Mouse (Mus musculus) neural tube, embryonic 15.5 days (tissue): ENCODE data around the gene 9230102O04Rik. TPM values are rescaled to one million over a fixed set of nuclear protein-coding genes. Genes with fewer than 3 reads are reported as not detected.
A peak's percentile ranks its signal among the peaks of the same experiment; 100 is the strongest.

Experiments used
- ATAC-seq: fragments of 200-750 bp; cut with Nextera tagmentation; 2 replicates; pipeline ENCODE4 v1.8.0; 2017; ENCODE audit warnings: mild to moderate bottlenecking, moderate TSS enrichment, moderate library complexity; ENCODE audit not compliant: low FRiP score
- H3K27ac ChIP-seq: fragments of 300-500 bp; sonication (generic); replicated peaks from 2 replicates; pipeline ENCODE4 v1.5.1; 2015; ENCODE audit warnings: mild to moderate bottlenecking, inconsistent platforms
- H3K27me3 ChIP-seq: fragments of 300-500 bp; sonication (generic); replicated peaks from 2 replicates; pipeline ENCODE4 v1.6.1; 2015; ENCODE audit warnings: inconsistent platforms
- H3K36me3 ChIP-seq: fragments of 300-500 bp; sonication (generic); 2 replicates; pipeline ENCODE4 v1.6.1; 2015; ENCODE audit warnings: inconsistent platforms
- H3K4me1 ChIP-seq: fragments of 300-500 bp; sonication (generic); 2 replicates; pipeline ENCODE4 v1.6.1; 2015; ENCODE audit warnings: inconsistent platforms
- H3K4me2 ChIP-seq: fragments of 300-500 bp; sonication (generic); 2 replicates; pipeline ENCODE4 v1.6.1; 2015; ENCODE audit warnings: inconsistent platforms, mild to moderate bottlenecking, moderate library complexity
- H3K4me3 ChIP-seq: fragments of 300-500 bp; sonication (generic); replicated peaks from 2 replicates; pipeline ENCODE4 v1.5.1; 2015; ENCODE audit warnings: mild to moderate bottlenecking, inconsistent platforms
- H3K9ac ChIP-seq: fragments of 300-500 bp; sonication (generic); replicated peaks from 2 replicates; pipeline ENCODE4 v1.6.1; 2015; ENCODE audit warnings: mild to moderate bottlenecking, inconsistent platforms
- H3K9me3 ChIP-seq: fragments of 300-500 bp; sonication (generic); replicated peaks from 2 replicates; pipeline ENCODE4 v1.6.1; 2016; ENCODE audit warnings: inconsistent platforms
- WGBS: fragments of 180-500 bp; shearing (Covaris S2); methylation state at CpG from one replicate; pipeline ENCODE4 v1.1.7; 2015; ENCODE audit warnings: mixed read lengths; 5-methylcytosine and 5-hydroxymethylcytosine counted together
- polyA plus RNA-seq: library from polyadenylated mRNA; unstranded; fragments of >200 nt; fragmentation: Nextera tagmentation; extraction: Ambion mirVana; gene quantifications from 2 replicates; pipeline ENCODE4 v1.2.1, GENCODE M21; 2015

The 9230102O04Rik gene
- polyA plus RNA-seq, 1 experiment from 2014 or later = 0.49 TPM

- H3K9ac ChIP-seq = no peak overlapping the region
- peaks cover 5% of the 10 kb centered on the region for H3K4me1 ChIP-seq
- WGBS = 2% methylated on average over 19 of the region's 19 CpGs
- no peak for ATAC-seq
- no peak overlapping the region for H3K4me2 ChIP-seq
- no peaks in the 10 kb centered on the region for H3K36me3 ChIP-seq
- no peak overlapping the region for H3K4me3 ChIP-seq
- peaks cover 94% of the 10 kb centered on the region for H3K27me3 ChIP-seq
- no peak overlapping the region for H3K27ac ChIP-seq
- H3K9me3 ChIP-seq = no peaks in the 10 kb centered on the region
Measured at GRCm38 (mm10) chr2:9894836-9895593, 5.7 kb upstream of the 9230102O04Rik start.

- H3K36me3 ChIP-seq = no peaks in the 10 kb centered on the region
- peaks cover 11% of the 10 kb centered on the region for H3K4me1 ChIP-seq
- no peaks in the 10 kb centered on the region for H3K9me3 ChIP-seq
- no peak overlapping the region for H3K4me3 ChIP-seq
- no peak overlapping the region for H3K4me2 ChIP-seq
- peaks cover 95% of the 10 kb centered on the region for H3K27me3 ChIP-seq
- no peak overlapping the region for H3K9ac ChIP-seq
- WGBS = 2% methylated on average over 6 of the region's 6 CpGs
- no peak for ATAC-seq
- H3K27ac ChIP-seq = no peak overlapping the region
Measured at GRCm38 (mm10) chr2:9893272-9893953, 4.1 kb upstream of the 9230102O04Rik start.

GRCm38 (mm10) chr2:9892541-9892940, 3.2 kb upstream of the 9230102O04Rik start:
- Histone ChIP-seq H3K36me3 (no peaks in the 10 kb centered on the region), H3K27me3 (peaks cover 94% of the 10 kb centered on the region), H3K4me2 (no peak overlapping the region), H3K27ac (no peak overlapping the region), H3K4me3 (no peak overlapping the region), H3K4me1 (peaks cover 11% of the 10 kb centered on the region), H3K9me3 (no peaks in the 10 kb centered on the region), H3K9ac (no peak overlapping the region)
- ATAC-seq = no peak
- 4% methylated on average over 7 of the region's 7 CpGs for WGBS

- H3K36me3 ChIP-seq = no peaks in the 10 kb centered on the region
- no peak for ATAC-seq
- 1% methylated on average over 5 of the region's 5 CpGs for WGBS
- no peak overlapping the region for H3K9ac ChIP-seq
- no peaks in the 10 kb centered on the region for H3K9me3 ChIP-seq
- H3K27ac ChIP-seq = no peak overlapping the region
- H3K4me1 ChIP-seq = peaks cover 7% of the 10 kb centered on the region
- H3K4me2 ChIP-seq = no peak overlapping the region
- H3K4me3 ChIP-seq = no peak overlapping the region
- H3K27me3 ChIP-seq = peaks cover 94% of the 10 kb centered on the region
Measured at GRCm38 (mm10) chr2:9890906-9891305, 1.6 kb upstream of the 9230102O04Rik start.

DNA sequence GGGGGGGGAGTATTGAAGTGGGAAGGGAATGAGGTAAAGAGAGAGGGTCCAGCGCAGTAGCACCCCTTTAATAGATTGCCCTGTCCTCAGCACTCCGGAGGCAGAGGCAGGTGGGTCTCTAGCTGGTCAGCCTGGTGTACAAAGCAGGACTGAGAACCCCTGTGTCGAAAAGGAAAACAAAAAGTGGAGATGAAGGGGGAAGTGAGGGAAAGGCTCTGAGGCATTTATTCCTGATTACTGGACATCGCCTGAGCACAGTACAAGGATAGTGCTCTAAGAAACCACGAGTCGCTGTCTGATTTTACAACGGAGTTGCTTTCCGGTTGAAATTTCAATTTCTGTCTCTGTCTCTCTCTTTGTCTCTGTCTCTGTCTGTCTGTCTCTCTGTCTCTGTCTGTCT, 911 bp upstream of the 9230102O04Rik start:
- Histone ChIP-seq H3K9ac (no peak overlapping the region), H3K4me3 (no peak overlapping the region), H3K27ac (no peak overlapping the region), H3K4me2 (no peak overlapping the region), H3K4me1 (peaks cover 6% of the 10 kb centered on the region; the same call in 1 of the 2 replicates), H3K27me3 (peaks cover 94% of the 10 kb centered on the region), H3K9me3 (no peaks in the 10 kb centered on the region), H3K36me3 (no peaks in the 10 kb centered on the region)
- ATAC-seq = no peak
- WGBS = 3% methylated on average over 8 of the region's 8 CpGs

DNA sequence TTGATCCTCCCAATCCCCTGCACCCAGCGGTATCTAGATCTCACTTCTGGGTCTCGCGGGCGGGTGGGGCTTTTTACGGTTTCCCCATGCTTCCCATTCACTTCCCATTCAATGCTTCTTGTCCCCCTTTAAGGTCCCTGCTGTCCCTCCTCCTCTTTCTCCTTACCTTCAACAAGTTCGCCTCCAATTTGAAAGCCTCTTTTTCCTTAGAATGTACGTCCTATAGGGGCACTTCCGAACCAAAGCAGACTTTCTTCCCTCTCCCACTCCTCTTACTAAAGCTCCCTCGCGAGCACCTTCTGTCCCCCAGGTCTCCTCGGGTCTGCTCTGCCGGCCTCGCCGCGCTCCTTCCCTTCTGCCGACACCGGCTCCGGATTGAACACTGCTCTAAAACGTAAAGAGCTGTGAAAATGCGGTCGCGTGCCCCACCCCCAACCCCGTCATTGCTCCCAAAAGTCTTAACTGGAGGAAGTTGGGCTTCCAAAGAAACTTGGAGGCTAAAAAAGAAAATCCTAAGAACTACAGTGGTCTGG, 377 bp upstream of the 9230102O04Rik start, which contains the start of gene Gata3:
Gata3 (minus strand) TSS at position 384 of the 533 bp plus-strand sequence.
- peaks cover 94% of the 10 kb centered on the region for H3K27me3 ChIP-seq
- no peaks in the 10 kb centered on the region for H3K9me3 ChIP-seq
- peaks cover 6% of the 10 kb centered on the region; the same call in 1 of the 2 replicates for H3K4me1 ChIP-seq
- no peak within 1 kb of the TSS for H3K9ac ChIP-seq
- no peak for ATAC-seq
- H3K27ac ChIP-seq = no peak within 1 kb of the TSS
- H3K36me3 ChIP-seq = no peaks in the 10 kb centered on the region
- under 1% methylated on average over 23 of the region's 23 CpGs for WGBS
- H3K4me2 ChIP-seq = peak within 1 kb of the TSS; percentile 38
- H3K4me3 ChIP-seq = peak within 1 kb of the TSS; percentile 11; the same call in 1 of the 2 replicates

GRCm38 (mm10) chr2:9887636-9888035, 1.7 kb downstream of the 9230102O04Rik start:
- Histone ChIP-seq H3K27me3 (peaks cover 86% of the 10 kb centered on the region), H3K4me3 (no peak overlapping the region), H3K9me3 (no peaks in the 10 kb centered on the region), H3K36me3 (no peaks in the 10 kb centered on the region), H3K4me1 (peaks cover 9% of the 10 kb centered on the region; the same call in 1 of the 2 replicates), H3K9ac (no peak overlapping the region), H3K4me2 (no peak overlapping the region), H3K27ac (no peak overlapping the region)
- no peak for ATAC-seq
- WGBS = 0% methylated on average over 7 of the region's 7 CpGs

DNA sequence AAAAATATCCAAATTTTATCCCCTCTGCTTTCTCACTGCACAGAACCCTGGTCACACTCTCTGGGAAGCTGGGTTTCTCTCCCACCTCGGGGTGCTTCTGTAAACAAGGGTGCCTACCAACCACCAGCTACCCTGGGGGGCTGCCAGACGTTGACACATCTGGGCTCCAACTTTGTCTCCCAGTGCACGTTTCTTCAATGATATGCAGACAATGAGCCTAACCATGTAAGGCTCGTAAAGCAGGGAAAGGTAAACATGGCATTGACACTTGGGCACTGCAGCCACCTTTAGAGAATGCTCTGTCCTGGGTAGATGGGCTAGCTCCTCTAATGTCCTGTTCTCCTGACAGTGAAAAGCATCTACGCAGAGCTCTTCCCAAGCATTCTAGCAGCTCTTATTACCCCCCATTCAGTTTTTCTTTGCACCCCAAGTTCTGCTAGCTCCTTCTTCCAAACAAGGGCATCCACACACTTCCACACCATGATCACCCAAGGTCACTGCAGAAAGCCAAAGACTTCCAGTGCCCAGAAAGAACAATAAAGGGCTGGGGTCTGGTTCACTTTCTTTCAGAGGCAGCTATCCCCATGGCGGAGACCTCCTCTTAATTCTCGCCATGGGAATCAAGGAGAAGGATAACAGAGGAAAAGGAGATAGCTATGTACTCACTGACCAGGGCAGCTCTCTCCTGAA, 2.3 kb downstream of the 9230102O04Rik start:
- peaks cover 14% of the 10 kb centered on the region for H3K4me1 ChIP-seq
- no peak overlapping the region for H3K27ac ChIP-seq
- ATAC-seq = no peak
- H3K9me3 ChIP-seq = no peaks in the 10 kb centered on the region
- no peak overlapping the region for H3K4me2 ChIP-seq
- no peak overlapping the region for H3K9ac ChIP-seq
- H3K36me3 ChIP-seq = no peaks in the 10 kb centered on the region
- H3K4me3 ChIP-seq = no peak overlapping the region
- 1% methylated on average over 7 of the region's 7 CpGs for WGBS
- H3K27me3 ChIP-seq = peaks cover 81% of the 10 kb centered on the region

DNA sequence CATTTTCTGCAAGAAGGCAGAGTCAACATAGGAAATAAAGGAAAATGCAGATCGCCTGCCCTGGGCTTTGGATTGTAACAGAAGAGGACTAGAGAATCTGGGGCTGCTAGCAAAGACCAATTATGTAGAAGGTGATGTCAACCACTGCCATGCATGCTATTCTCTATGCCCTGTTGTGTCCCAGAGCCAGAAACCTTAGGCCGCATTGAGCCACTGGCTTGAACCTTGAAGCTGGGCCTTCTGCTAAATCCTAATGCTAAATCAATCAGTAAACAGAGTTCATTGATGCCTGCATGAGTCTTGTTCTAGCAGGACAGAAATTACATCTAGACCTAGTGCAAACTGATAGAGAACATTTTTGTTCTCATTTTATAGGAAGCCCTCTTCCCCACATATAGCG, 3.3 kb downstream of the 9230102O04Rik start:
- H3K4me3 ChIP-seq = no peak overlapping the region
- no peak overlapping the region for H3K4me2 ChIP-seq
- no peak overlapping the region for H3K9ac ChIP-seq
- H3K9me3 ChIP-seq = no peaks in the 10 kb centered on the region
- peaks cover 22% of the 10 kb centered on the region for H3K4me1 ChIP-seq
- no peak overlapping the region for H3K27ac ChIP-seq
- peaks cover 86% of the 10 kb centered on the region for H3K27me3 ChIP-seq
- H3K36me3 ChIP-seq = no peaks in the 10 kb centered on the region
- no peak for ATAC-seq
- WGBS = 8% methylated on average over 3 of the region's 3 CpGs

DNA sequence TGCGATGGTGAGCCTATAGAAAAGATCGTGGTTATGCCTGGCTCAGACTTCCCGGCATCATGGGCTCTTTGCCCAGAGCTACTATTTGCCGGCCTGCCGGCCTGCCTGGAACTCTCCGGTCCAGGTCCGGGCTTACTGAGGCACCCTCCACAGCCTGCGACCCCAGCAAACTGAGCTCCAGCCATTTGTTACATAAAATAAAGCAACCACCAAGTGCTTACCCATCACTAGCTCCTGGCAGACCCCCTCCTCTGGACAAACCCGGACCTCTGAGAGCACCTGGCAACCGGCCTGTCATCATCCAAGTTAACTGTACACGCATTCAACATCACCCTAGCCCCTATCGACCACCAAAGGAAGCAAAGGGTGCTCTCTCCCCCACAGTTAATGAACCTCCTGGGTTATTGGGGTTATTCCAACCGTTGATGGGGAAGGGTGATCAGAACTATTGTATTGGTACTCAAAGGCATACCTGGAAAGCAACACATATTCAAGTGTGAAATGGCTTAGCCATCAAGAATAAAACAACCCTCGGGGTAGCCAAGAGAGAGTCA, 4.0 kb downstream of the 9230102O04Rik start:
- peaks cover 25% of the 10 kb centered on the region for H3K4me1 ChIP-seq
- no peak overlapping the region for H3K9ac ChIP-seq
- no peak for ATAC-seq
- no peak overlapping the region for H3K4me2 ChIP-seq
- H3K4me3 ChIP-seq = no peak overlapping the region
- H3K36me3 ChIP-seq = no peaks in the 10 kb centered on the region
- H3K27me3 ChIP-seq = peaks cover 83% of the 10 kb centered on the region
- H3K9me3 ChIP-seq = no peaks in the 10 kb centered on the region
- WGBS = 2% methylated on average over 14 of the region's 14 CpGs
- H3K27ac ChIP-seq = no peak overlapping the region

DNA sequence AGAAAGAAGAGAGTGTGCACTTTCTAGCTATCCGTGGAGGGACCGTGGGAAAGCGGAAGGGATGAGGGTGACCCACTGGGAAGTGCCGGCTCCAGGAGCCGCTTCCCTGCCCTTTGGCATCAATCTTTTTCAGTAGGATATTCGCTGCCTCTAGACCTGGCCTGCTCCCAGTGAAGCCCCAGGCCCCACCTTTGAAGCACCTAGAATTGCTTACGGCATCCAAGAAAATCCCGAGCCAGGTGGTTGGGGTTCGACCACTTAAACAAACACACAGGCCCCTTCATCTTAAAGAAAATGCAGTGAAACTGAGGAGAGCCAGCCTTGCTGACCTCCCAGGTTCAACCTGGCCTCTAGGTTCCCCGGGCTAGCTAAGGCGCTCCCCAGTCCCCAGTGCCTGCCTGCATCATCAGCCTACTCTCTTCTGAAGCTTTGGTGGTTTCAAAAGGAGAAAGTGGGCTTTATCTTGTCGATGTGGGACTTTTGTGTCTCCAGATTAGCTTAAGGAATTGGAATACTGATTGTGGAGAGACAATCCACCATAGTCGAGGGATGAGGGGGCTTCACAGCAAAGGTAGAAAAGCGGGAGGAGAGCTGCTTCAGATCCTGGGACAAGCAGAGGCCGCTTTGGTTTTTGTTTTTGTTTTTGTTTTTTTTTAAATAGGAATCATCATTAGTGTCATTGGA, 4.7 kb downstream of the 9230102O04Rik start:
- Histone ChIP-seq H3K27ac (no peak overlapping the region), H3K36me3 (no peaks in the 10 kb centered on the region), H3K4me2 (no peak overlapping the region), H3K9ac (no peak overlapping the region), H3K4me1 (peaks cover 26% of the 10 kb centered on the region), H3K9me3 (no peaks in the 10 kb centered on the region), H3K27me3 (peaks cover 83% of the 10 kb centered on the region), H3K4me3 (no peak overlapping the region)
- WGBS = 3% methylated on average over 15 of the region's 15 CpGs
- no peak for ATAC-seq
